Mouse (Mus musculus) CD4-positive, CD25-positive, alpha-beta regulatory T cell, adult 2 months (primary cell): ENCODE data around the gene Col23a1.

Experiments used
- DNase-seq: peaks from one replicate; pipeline ENCODE4 v3.0.0-alpha.2; 2012; ENCODE audit warnings: low read depth, low spot score

Col23a1 gene

DNA sequence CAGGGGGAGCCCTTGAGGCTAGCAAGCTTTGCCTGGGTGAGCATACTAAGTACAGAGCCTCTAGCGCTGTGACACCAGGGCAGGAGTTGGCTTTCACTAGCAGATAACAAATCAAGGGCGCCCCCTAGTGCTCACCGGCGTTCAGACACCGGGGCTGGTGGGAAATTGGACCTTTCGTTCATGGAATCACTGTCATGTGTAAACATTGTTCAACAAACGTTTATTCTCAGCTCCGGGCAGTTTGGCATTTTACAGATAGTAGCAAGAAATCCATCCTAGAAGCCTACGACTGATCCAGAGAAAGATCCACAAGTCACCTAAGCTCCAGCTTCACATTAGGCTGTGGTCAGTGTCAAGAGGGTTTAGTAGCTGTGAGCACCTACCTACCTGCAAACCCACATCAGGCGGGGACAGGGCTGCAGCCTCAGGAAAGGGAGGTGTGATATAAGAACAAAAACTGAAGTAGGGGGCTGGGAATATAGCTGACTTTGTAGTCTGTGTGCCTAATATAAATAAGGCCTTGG, 250.1 kb downstream of the Col23a1 start:
- DNase-seq: peak; percentile 96

DNA sequence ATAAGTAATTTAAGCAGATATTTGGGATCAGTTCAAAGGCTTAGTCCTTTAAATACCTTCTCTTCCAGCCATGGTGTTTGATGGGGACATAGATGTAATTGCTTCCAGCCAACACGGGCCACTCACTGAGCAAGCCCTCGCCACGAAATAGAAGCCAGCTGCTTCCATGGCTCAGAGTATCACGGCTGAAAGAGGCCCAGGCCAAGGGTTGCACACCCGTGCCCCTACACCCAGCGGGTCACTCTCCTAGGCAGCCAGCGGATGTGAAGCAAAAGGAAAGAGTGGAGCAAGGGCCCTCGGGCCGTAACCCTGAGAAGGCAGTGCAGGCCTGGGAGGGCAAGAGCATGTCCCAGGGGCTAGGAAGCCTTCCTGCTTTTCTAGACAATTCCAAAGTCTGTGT, 252.7 kb downstream of the Col23a1 start:
- no peak for DNase-seq

DNA sequence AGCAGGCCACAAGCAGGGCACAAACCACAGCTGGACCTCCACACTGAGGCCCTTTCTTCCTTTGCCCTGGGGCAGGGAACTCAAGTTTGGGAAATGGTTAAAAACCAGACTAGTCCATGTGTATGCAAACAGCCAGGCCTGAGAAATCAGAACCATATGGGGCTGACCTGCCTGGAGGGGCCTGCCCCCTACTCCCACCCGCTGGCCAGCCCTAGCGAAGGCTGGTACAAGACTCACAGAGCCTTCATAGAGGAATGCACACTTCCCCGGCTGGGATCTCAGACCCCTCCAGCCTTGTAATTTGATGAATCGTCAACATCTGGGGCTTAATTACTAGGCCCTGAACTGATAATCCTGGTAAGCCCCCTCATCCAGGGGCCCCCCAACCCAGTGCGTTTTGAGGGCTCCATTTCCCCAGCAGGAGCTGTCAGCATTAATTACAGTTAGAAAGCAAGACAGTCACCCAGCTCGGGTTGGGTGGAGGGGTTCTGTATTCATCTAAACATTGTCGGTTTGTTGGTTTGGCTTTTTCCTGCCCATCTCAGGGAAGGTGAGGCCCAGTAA, 253.8 kb downstream of the Col23a1 start:
- DNase-seq: no peak

DNA sequence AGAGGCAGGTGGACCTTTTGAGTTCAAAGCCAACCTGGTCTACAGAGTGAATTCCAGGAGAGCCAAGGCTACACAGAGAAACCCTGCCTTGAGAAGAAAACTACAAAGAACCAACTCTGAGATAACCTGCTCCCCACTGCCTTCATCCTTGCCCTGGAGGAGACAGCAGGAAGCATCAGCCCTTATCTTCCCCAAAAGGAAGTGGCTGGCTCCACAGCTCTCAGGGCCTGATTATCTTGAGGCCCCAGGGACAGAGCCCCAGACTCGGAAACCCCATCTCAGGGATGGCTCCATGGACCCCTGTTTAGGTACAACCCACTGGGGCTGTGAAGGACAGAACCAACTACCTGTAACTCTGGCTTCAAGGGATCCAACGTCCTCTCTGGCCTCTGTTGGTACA, 254.7 kb downstream of the Col23a1 start:
- DNase-seq: no peak

DNA sequence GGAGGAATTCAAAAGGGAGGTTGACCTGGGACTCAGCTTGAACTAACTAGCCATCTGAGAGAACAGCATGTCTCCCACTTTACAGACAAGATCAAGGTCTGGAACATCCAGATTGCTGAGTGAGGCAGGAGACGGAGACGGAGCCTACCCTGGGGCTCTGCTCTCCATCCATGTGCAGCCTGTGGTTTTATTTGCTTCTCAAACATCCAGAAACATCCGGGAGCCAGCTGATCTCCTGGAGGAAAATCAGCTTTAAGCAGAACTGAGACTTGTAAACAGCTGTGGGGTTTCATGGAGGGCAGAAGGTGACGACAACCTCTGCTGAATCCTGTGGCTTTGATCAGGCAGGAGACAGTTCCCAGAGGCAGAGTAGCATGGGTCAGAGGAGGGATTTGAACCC, 256.1 kb downstream of the Col23a1 start:
- no peak for DNase-seq

DNA sequence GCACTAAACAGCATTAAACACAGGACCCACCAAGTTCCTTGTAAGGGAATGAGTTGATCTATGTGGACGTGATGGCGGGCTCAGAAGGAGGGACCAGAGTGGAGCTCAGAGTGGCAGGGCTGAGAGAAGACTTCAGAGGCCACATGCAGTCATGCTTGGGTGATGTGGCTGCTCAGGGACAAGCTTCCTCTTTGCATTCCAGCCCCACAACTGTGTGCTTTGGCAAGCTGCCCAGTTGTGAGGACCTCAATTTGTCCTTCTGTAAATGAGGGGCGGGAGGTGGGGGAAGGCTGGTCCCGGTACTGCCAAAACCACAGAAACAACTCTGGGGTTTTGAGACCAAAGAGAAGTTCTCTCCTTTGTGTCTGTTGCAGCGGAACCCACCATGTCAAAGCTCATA, 261.5 kb downstream of the Col23a1 start:
- no peak for DNase-seq

DNA sequence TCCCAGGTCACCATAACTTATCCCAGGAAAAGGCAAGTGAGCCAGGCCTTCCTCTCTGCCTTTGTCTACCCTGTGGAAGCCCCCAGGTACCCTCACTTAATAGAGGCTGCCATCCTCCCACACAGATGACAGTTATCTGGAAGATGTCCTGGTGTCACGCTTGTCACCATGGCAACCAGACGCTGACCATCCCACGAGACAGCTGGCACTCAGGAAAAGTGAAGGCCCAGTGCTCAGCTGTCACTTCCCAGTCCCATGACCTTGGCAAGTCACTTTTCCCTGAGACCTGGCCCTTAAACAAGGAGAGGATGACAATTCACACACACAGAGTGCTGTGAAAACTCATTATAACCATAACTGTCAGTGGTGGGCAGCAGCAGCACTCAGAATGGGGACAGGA, 262.4 kb downstream of the Col23a1 start:
- no peak for DNase-seq

DNA sequence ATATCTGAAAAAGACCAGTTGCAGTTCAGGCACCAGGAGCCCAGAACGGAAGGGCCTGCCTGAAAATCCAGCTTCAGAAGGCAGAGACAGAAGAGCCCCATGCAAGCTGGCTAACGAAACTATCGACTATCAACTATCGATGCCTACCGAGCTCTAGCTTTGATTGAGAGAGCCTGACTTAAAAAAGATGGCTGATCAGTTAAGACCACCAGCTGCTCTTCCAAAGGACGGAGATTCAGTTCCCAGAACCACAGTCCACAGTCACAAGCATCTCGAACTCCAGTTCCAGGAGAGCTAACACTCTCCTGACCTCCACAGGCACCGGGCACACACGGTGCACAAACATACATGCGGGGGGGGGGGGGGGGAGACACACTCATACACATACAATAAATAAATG, 264.9 kb downstream of the Col23a1 start:
- no peak for DNase-seq

DNA sequence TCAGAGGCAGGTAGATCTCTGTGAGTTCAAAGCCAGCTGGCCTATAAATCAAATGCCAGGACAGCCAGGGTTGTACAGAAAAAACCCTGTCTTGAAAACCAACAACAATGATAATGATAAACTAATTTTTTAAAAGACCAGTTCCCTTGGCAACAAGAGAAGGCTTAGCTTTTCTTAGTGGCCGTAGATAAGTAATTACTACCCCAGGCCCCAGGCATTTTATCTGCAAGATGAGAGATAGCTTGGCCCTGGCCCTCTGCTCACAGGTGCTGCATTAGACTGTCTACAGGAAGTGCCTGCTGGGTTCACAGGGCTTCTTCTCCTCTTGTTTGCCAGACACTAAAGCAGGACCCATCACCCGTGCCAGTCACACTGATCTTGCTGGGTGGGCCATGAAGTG, 265.3 kb downstream of the Col23a1 start:
- DNase-seq: no peak

DNA sequence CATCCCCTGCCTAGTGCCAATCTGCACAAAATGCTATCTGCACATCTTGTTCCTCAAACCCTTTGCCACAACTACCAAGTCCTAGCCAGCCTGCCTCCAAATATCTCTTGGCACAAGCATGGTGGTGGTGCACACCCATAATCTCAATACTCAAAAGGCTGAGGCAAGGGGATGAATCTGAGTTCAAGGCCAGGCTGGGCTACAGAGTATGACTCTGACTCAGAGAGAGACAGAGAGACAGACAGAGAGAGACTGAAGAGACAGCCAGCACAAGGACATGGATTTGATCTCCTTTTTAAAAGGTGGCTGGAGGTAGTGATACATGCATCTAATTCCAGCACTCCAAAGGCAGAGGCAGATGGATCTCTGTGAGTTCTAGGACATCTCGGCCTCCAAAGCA, 273.6 kb downstream of the Col23a1 start:
- DNase-seq: no peak

DNA sequence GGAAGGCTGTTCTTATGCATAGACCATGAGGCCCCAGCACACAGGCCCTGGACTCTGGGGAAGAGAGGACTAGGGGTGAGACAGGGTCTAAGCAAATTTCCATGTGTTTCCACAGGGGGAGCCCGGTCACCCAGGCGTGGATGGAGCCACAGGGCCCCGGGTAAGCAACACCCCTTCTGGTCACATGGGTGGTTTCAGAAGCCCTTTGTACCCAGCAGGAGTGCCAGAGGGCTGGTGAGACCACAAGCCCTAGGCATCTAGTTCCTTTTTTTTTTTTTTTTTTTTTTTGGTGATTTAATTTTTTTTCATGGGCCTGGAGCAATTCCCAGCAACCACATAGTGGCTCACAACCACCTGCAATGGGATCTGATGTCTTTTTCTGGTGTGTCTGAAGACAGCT, 275.3 kb downstream of the Col23a1 start:
- DNase-seq: no peak

DNA sequence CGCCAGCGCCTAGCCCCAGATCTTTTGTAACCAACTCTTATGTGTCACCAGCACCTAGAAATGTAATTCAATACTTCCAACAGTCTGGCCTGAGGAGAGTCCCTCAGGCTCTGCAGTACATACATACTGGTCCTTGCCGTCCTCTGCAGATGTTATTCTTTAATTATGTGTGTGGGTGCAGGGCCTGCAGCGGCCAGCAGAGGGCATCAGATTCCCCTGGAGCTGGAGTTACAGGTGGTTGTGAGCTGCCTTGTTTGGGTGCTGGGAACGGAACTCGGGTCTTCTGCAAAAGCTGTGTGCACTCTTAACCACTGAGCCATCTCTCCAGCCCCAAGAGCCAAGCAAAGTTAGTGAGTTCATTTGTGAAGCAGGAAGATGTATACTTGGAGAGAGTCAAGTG, 276.2 kb downstream of the Col23a1 start:
- peak; percentile 46 for DNase-seq

DNA sequence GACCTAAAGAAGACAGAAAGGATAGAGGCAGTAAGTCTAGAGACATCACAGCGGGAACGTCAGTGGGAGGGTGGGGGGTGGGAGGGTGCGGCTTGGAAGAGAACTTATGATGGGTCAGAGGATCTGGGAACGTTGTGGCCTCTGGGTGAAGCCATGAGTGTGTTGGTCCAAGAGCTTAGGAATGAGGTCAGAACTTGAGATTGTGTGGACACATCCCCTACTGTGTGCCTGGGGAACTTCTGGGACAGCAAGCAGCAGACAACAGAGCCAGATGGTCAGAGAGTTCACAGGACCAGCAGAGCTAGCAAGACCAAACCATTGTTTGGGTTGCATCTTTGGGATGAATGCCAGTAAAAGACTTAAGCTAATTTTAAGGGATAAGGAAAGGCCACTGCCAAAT, 279.1 kb downstream of the Col23a1 start:
- no peak for DNase-seq

DNA sequence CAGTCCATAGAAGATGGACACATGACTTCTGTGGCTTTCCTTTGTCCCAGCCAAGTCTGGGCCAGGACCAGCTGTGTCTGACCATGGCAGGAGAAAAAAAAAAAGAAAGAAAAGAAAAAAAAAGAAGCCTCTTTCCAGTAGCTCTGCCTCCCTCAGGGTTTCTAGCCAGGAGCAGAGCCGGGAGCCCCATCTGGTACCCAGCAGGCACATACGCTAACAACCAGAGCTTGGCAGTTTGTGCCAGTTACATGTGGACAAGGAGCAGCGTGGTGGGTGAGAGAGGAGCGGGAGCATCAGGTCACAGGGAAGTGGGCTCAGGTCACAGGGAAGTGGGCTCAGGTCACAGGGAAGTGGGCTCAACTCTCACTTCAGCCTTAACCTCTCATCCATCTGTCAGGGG, 286.7 kb downstream of the Col23a1 start:
- DNase-seq: no peak

DNA sequence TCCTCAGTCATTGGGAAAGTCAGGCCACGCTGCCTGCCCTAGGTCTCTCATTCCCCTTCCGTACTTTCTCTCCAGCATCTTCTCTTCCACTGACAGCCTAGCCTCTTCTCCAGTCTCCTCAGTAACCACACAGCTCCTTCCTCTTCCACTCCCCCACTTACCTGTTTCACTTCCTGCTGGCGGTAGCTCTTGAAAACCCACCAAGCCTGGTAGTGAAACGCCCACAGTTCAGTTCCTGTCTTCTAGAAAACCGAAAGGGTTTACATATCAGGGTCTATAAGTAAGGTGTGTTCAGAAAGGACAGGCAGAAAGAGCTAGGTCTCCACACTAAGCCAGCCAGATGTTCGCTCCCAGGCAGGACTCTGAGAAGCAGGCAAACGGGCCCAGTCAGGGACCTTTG, 287.9 kb downstream of the Col23a1 start:
- DNase-seq: peak; percentile 72

DNA sequence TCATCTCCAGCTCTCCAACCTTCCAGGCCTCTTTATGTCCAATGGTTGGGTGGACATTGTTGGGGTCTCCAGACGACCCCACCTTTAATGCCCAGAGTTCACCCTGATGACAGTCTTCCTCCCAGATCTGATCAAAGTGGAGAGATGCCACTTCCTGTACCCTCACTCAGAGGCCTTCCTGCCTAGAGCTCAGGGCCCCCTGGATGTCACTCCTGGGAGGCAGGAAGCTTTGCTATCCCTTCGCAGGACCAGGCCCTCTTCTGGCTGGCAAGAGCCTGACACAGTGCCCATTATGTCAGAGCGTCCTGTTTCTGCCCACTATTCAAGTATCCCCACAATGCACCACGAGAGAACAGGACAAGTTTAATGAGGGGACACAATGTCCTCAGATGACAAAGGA, 289.3 kb downstream of the Col23a1 start:
- no peak for DNase-seq

DNA sequence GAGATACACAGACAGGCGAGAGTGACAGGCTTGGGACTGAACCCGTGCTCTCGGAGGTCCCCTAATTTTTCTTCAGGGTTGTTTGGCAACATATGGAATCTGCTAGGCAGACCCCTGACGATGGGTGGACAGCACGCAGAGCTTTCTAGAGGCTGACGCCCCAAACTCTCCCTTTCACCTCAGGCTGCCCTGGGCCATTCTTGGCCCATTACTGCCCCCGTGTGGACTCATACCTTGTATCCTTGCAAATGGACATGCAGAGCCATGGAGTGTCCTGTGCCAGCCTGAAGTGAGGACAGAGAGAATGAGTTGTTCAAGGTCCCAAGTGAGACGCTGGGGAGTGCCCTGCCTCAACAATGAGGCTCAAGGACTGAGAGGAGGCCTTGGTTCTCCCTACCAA, 293.0 kb downstream of the Col23a1 start:
- DNase-seq: peak; percentile 78

DNA sequence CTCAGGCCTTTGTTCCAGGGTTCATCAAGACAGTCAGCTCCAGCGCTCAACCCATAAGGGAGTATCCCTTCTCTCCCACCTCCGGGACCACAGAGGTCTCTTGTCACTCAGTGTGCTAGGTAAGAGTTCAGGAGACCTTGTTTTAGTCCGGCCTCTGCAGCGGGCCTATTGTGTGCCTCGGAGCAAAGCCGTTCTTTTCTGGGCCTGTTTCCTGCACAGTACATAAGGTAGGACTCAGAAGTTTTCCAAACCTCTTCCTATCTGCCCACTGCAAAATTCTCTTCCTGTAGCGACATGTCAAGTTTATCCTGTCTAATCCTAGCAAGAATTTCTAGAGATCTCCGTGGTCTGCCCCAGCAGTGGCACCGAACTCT, 294.3 kb downstream of the Col23a1 start:
- DNase-seq: no peak

DNA sequence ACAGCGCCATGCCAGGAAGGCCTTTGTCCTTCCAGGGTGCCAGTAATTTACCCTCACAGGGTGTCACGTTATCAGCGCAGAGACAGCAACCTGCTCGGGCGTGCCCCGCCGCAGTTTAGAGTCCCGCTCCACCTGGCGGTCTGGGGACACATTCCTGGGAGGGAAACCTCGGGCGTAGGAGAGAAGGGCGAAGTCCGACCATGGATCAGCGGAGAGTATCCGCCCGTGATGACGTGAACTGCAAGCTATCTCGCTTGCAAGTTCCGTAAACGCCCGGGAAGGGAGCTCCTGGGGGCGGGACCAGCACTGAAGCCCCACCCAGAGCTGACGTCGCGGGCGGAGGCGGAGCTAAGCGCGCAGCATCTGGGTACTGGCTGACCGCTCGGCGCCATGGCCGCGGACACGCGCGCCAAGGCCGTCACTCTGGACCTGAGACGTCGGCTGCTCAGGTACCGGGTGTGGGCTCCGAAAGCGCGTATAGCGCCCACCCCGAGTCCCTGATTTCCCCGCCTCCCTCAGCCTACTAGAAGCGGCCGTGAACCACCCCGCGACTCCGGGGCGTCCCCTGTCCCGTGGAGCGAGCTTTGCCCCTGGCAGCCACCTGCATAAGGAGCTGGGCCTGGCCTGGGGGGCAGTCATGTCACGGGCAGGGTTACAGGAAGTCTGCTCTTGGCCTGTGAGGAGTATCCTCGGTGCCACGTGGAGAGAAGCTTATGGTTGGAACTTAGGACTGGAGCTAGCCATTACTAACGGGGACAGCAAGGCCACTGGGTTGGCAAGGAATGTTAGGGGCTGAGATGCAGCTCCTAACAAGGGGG, 294.9 kb downstream of the Col23a1 start, which contains the start of gene Phykpl:
Gene Phykpl, plus strand, starts transcription at position 327 of the 818 bp plus-strand sequence.
- peak; percentile 95 for DNase-seq

DNA sequence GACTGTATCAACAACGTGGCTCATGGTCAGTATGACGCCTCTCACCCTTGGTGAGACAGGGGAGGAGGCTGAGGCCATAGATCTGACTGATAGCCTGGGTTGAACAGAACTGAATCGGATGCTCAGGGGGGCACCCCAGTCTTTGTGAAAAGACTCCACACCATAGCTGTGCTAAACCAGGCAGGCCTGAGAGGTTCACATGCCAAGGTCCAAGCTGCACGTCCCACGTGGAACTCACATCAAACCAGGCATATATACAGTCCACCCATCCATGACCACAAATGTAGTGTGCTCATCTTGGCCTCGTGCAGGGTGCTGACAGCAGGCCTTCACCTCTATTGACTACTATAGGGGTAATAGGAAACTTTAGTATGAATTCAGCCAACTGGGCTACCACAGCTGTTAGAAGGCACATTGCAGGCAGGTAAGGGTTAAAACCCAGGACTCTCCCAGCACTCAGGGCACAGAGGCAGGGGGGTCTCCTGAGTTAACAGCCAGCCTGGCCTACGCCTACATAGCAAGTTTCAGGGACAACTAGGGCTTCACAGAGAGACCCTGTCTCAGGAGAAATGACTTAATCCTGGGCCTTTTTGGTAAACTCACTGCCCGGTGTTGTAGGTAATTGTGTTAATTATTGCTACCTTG, 296.0 kb downstream of the Col23a1 start:
- DNase-seq: peak; percentile 17

DNA sequence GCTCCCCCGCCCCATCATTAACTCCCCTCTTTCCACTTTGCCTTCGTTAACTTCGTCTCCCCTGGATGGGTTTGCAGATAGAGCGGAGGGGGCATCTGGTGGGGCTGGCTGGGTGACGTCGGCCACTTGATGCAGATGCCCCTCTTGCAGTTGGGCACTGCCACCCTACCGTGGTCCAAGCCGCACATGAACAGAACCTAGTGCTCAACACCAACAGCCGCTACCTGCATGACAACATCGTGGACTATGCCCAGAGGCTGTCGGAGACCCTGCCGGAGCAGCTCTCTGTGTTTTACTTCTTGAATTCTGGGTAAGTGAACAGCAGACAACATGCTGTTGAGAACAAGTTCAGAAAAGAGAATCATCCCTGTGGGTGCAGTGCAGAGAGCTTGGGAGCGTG, 296.7 kb downstream of the Col23a1 start:
- no peak for DNase-seq

DNA sequence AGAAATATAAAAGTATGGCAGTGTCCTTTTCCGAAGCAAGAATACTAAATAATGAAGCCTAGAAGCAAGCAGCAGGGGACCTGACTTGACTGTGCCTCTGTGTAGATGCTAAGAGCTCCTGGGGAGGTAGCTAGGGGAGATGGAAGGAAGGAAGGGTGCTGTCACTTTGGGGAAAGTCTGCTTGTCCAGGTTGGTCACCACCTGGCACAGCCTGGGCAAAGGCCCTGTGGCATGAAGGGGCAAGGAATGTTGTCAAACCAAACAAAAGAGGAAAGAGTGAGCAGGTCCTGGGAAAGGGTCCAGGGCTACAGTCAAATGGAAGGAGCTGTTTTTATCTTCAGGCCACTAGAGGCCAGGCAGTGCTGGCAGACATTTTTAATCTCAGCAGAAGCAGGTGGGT, 297.3 kb downstream of the Col23a1 start:
- no peak for DNase-seq

DNA sequence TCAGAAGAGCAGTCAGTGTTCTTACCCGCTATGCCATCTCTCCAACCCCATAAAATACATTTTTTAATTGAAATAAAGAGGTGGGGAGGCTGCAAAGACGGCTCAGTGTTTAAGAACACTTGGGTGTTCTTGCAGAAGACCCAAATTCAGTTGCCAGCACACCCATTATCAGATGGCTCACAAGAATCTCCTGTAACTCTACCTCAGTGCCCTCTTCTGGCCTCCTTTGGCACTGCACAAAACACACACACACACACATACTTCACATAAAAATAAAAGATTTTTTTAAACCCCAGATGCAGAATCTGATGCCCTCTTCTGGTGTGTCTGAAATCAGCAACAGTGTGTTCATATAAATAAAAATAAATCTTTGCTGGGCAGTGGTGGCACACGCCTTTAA, 299.1 kb downstream of the Col23a1 start:
- DNase-seq: peak; percentile 38
